Mouse (Mus musculus) lung, embryonic 15.5 days (tissue): Measurements from ENCODE around the gene Zscan4d. TPM values are rescaled to one million over a fixed set of nuclear protein-coding genes. Genes with fewer than 3 reads are reported as not detected.
"Not testable (repeated sequence)": the region's sequence is repeated elsewhere in the genome, so short reads cannot be mapped to it uniquely, and the experiment has no call there.

ENCODE experiments used
- ATAC-seq: fragments of 200-750 bp; cut with Nextera tagmentation; 2 replicates; pipeline ENCODE4 v1.8.0; 2017; ENCODE audit warnings: moderate number of reproducible peaks, borderline replicate concordance; ENCODE audit not compliant: low FRiP score, low TSS enrichment; ENCODE audit errors: extremely low read depth
- H3K27ac ChIP-seq: fragments of 300-500 bp; sonication (generic); 2 replicates; pipeline ENCODE4 v1.5.1; 2015; ENCODE audit warnings: moderate library complexity, mild to moderate bottlenecking, inconsistent platforms
- H3K27me3 ChIP-seq: fragments of 300-500 bp; sonication (generic); 2 replicates; pipeline ENCODE4 v1.6.1; 2015; ENCODE audit warnings: inconsistent platforms
- H3K36me3 ChIP-seq: fragments of 300-500 bp; sonication (generic); 2 replicates; pipeline ENCODE4 v1.6.1; 2015; ENCODE audit warnings: inconsistent platforms
- H3K4me1 ChIP-seq: fragments of 300-500 bp; sonication (generic); 2 replicates; pipeline ENCODE4 v1.6.1; 2015; ENCODE audit warnings: inconsistent platforms
- H3K4me2 ChIP-seq: fragments of 300-500 bp; sonication (generic); 2 replicates; pipeline ENCODE4 v1.6.1; 2015; ENCODE audit warnings: inconsistent platforms, mild to moderate bottlenecking, moderate library complexity
- H3K4me3 ChIP-seq: fragments of 300-500 bp; sonication (generic); 2 replicates; pipeline ENCODE4 v1.5.1; 2015; ENCODE audit warnings: mild to moderate bottlenecking, inconsistent platforms
- H3K9ac ChIP-seq: fragments of 300-500 bp; sonication (generic); 2 replicates; pipeline ENCODE4 v1.6.1; 2015; ENCODE audit warnings: inconsistent platforms
- H3K9me3 ChIP-seq: fragments of 300-500 bp; sonication (generic); 2 replicates; pipeline ENCODE4 v1.6.1; 2016; ENCODE audit warnings: inconsistent platforms
- WGBS: fragments of 180-500 bp; shearing (Covaris S2); methylation state at CpG from one replicate; pipeline ENCODE4 v1.1.7; 2015; 5-methylcytosine and 5-hydroxymethylcytosine counted together
- polyA plus RNA-seq: library from polyadenylated mRNA; unstranded; fragments of >200 nt; fragmentation: Nextera tagmentation; extraction: Ambion mirVana; gene quantifications from 2 replicates; pipeline ENCODE4 v1.2.1, GENCODE M21; 2015

Gene Zscan4d
- not detected in 2 replicates for polyA plus RNA-seq

- 85% methylated on average over 4 of the region's 4 CpGs for WGBS
- H3K4me1 ChIP-seq: not testable (repeated sequence)
Observed at GRCm38 (mm10) chr7:11166059-11166458, at the start of gene Zscan4d. TSS of gene Zscan4d (minus strand) at chr7:11166159.

DNA sequence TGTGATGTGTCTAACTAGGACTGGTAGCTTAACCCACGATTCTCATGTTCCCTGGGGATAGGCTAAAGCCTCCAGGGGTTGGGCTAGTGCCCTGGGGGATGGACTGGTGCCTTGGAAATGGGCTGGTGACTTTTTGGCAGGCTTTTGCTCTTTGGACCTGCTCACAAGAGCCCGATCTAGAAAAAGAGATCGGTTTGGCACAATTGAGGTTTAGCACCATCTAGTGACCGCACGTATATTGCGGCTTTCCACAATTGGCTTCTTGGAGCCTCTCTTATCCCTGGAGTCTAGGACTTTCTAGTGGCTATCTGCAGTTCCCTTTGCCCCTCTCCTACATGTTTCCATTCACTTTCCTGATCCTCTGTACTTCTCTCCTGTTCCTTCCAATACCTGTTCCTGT lies 7.9 kb downstream of the Zscan4d start:
- not testable (repeated sequence) for H3K27ac ChIP-seq, H3K27me3 ChIP-seq, H3K9me3 ChIP-seq, H3K4me1 ChIP-seq, ATAC-seq, H3K4me2 ChIP-seq, H3K9ac ChIP-seq, H3K36me3 ChIP-seq, H3K4me3 ChIP-seq
- 30% methylated on average over 6 of the region's 6 CpGs for WGBS

More at GRCm38 (mm10) chr7:11166059-11166458, at the start of gene Zscan4d:
- not testable (repeated sequence) for H3K9ac ChIP-seq, H3K4me2 ChIP-seq, ATAC-seq, H3K27ac ChIP-seq, H3K36me3 ChIP-seq, H3K9me3 ChIP-seq, H3K4me3 ChIP-seq, H3K27me3 ChIP-seq

Other genes with a start within 250 kb of the Zscan4d start
- gene Zscan4c, start 160.4 kb downstream of the Zscan4d start, polyA plus RNA-seq: not detected in 2 replicates
- gene Zscan4-ps1, start 96.5 kb downstream of the Zscan4d start, polyA plus RNA-seq: not detected in 2 replicates
- gene Zscan4e, start 144.5 kb upstream of the Zscan4d start, polyA plus RNA-seq: not detected in 2 replicates
- not detected in 2 replicates for gene Zscan4f, start 231.8 kb upstream of the Zscan4d start, polyA plus RNA-seq